Mouse (Mus musculus): Measurements from ENCODE around the gene BC048679. TPM values are rescaled to one million over a fixed set of nuclear protein-coding genes. Genes with fewer than 3 reads are reported as not detected.
A peak's percentile ranks its signal among the peaks of the same experiment; 100 is the strongest.

Gene BC048679
- total RNA-seq, 1 experiment = 0.62 TPM

DNA sequence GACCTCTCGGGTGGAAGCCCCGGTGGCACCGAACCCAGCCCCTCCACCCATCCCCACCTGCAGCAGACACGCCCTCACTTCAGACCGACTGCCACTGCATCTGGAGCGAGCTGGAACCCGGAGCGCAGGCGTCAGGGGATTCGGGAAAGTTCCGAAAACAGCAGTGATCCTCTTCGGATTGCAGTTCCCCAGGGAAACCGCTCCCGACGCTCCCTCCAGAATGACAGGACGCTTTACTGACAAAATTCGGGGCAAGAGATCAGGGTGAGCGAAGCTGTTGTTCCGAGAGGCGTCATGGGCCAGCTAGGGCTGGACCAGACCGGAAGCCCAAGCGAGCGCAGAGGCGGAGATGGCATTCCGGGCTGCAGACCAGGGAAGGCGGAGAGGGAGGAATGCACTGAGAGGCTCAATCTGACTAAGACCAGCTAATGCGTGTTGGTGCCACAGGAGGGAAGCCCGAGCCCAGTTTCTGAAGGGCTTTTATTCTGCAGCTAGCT lies 42.9 kb downstream of the BC048679 start, which contains the start of gene Cpeb1:
Gene Cpeb1 (minus strand): TSS at position 311 of the 497 bp plus-strand sequence.
- H3K9me3 ChIP-seq (ENCODE audit: control insufficient read depth, insufficient read depth, low read depth, low read length) = no peaks in the 10 kb centered on the region
- in situ Hi-C loops (cut with MboI; ENCODE audit: low sequenced_read_pairs in 2 of 2, unreplicated experiment in 2 of 2) = no loop called here
- peak within 1 kb of the TSS; percentile 64 to 79 for H3K4me3 ChIP-seq (ENCODE audit: insufficient read depth in 1 of 2, low read depth in 1 of 2, low read length in 2 of 2, poor library complexity in 1 of 2, severe bottlenecking in 1 of 2)
- H3K36me3 ChIP-seq (ENCODE audit: control insufficient read depth, insufficient read depth, low read length, poor library complexity, severe bottlenecking) = no peaks in the 10 kb centered on the region
- H3K4me1 ChIP-seq (ENCODE audit: control insufficient read depth in 2 of 2, insufficient read depth in 2 of 2, low read length in 2 of 2, poor library complexity in 1 of 2) = peaks cover 0 to 8% of the 10 kb centered on the region in 2 experiments; a peak in 2 of 4 replicates
- H3K9ac ChIP-seq (ENCODE audit: insufficient read depth, low read depth, low read length, poor library complexity, severe bottlenecking) = peak within 1 kb of the TSS; percentile 57; the same call in 1 of the 2 replicates
- DNase-seq (ENCODE audit: low read depth, low spot score) = no peak
- TF ChIP-seq MAFK (IDR thresholded peaks at IDR 0.05; ENCODE audit: insufficient read depth, low read depth, low read length) (no peak), HCFC1 (IDR thresholded peaks at IDR 0.05; ENCODE audit: borderline replicate concordance, insufficient read depth, low read length) (no peak), ZNF384 (IDR thresholded peaks at IDR 0.05; ENCODE audit: low read depth, low read length) (no peak), CHD2 (IDR thresholded peaks at IDR 0.05; ENCODE audit: low read depth, low read length) (no peak), ZC3H11A (IDR thresholded peaks at IDR 0.05; ENCODE audit: borderline replicate concordance, low read depth, low read length) (peak; percentile 6; the same call in 1 of the 2 replicates)
- no peak within 1 kb of the TSS for H3K27ac ChIP-seq (ENCODE audit: insufficient read depth, low read depth, low read length, poor library complexity, severe bottlenecking)

DNA sequence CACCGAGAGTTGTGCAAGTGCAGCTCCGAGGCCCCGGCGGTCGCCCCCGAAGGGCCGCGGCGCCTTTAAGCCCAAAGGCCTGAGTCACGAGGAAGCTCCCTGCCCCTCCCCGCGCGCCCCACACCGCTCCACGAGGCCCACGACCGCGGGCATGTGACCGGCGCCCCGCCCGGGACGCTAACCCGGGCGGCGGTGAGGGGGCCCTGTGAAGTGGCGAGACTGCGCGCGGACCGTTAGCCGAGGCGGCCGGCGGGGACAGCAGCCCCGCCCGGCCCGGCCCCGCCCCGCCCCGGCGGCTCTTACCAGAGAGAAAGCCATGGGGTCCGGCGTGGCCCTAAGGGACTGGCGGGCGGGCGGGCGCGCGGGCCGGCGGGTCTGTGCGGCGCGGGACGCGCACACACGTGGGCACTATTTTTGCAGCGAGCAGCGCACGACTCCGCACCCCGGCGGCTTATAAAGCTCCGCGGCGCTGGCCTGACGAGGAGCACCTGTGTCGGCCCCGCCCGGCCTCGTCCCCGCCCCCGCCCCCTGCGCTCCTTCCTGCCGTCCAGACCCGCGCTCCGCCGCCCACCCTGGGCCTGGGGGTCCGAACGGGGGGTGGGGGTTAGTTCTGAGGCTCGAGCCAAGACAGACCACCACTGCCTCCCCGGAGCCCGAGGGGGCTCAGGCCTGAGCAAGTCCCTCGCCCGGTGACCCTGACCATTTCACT lies 43.6 kb downstream of the BC048679 start:
- no peak for TF ChIP-seq MAFK (IDR thresholded peaks at IDR 0.05; ENCODE audit: insufficient read depth, low read depth, low read length)
- TF ChIP-seq HCFC1 (IDR thresholded peaks at IDR 0.05; ENCODE audit: borderline replicate concordance, insufficient read depth, low read length) = no peak
- TF ChIP-seq ZNF384 (IDR thresholded peaks at IDR 0.05; ENCODE audit: low read depth, low read length) = no peak
- TF ChIP-seq ZC3H11A (IDR thresholded peaks at IDR 0.05; ENCODE audit: borderline replicate concordance, low read depth, low read length) = no peak
- no peak for TF ChIP-seq CHD2 (IDR thresholded peaks at IDR 0.05; ENCODE audit: low read depth, low read length)
- H3K9me3 ChIP-seq (ENCODE audit: control insufficient read depth, insufficient read depth, low read depth, low read length) = no peaks in the 10 kb centered on the region
- no peak overlapping the region for H3K27ac ChIP-seq (ENCODE audit: insufficient read depth, low read depth, low read length, poor library complexity, severe bottlenecking)
- H3K9ac ChIP-seq (ENCODE audit: insufficient read depth, low read depth, low read length, poor library complexity, severe bottlenecking) = peak overlapping the region; percentile 50; the same call in 1 of the 2 replicates
- in situ Hi-C loops (cut with MboI; ENCODE audit: low sequenced_read_pairs in 2 of 2, unreplicated experiment in 2 of 2) = no loop called here
- no peaks in the 10 kb centered on the region for H3K36me3 ChIP-seq (ENCODE audit: control insufficient read depth, insufficient read depth, low read length, poor library complexity, severe bottlenecking)
- H3K4me1 ChIP-seq (ENCODE audit: control insufficient read depth in 2 of 2, insufficient read depth in 2 of 2, low read length in 2 of 2, poor library complexity in 1 of 2) = peaks cover 0 to 8% of the 10 kb centered on the region in 2 experiments; a peak in 2 of 4 replicates
- peak overlapping the region; percentile 64 to 79 for H3K4me3 ChIP-seq (ENCODE audit: insufficient read depth in 1 of 2, low read depth in 1 of 2, low read length in 2 of 2, poor library complexity in 1 of 2, severe bottlenecking in 1 of 2)
- DNase-seq (ENCODE audit: low read depth, low spot score) = no peak

DNA sequence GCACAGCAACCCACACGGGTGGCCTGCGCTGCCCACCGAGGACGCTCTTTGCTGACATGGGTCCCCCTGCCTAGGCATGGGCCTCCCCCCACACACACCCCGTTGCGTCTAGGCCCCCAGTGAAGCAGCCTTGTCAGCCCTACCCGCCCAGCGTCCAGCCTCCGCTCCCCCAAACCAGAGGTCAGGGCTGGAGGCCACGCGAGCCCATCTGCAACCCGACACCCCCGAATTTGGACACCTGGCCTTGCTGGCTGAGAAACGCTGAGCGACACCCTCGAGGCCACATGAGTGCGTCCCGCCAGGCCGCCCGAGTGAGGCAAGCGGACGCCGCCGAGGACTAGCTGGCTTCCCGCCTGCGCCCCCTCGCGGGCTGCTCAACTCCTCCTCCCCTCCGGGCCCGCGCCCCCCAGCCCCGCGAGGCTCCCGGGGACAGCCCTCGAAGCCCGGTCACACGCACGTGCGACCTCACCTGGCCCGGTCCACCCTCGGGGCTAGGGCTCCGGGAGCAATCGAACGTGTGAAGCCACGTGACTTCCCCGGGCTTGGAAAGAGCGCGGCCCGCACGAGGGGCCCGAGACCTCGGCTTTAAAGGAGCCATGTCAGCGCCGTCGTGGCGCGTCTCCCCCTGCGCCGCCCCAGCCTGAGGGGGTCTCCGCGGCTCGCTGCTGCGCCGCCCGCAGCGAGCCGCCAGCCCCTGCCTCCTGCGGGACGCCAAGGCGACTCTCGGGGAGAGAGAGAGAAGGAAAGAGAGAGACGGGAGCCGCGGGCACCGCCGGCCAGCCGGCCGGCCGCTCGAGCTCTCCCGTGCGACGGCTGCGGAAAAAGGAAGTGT lies 44.4 kb downstream of the BC048679 start:
- Histone ChIP-seq H3K9ac (ENCODE audit: insufficient read depth, low read depth, low read length, poor library complexity, severe bottlenecking) (peak overlapping the region; percentile 50; the same call in 1 of the 2 replicates), H3K4me3 (ENCODE audit: insufficient read depth in 1 of 2, low read depth in 1 of 2, low read length in 2 of 2, poor library complexity in 1 of 2, severe bottlenecking in 1 of 2) (peak overlapping the region; percentile 64 to 79; a peak in 3 of 4 replicates), H3K9me3 (ENCODE audit: control insufficient read depth, insufficient read depth, low read depth, low read length) (no peaks in the 10 kb centered on the region), H3K36me3 (ENCODE audit: control insufficient read depth, insufficient read depth, low read length, poor library complexity, severe bottlenecking) (no peaks in the 10 kb centered on the region), H3K4me1 (ENCODE audit: control insufficient read depth in 2 of 2, insufficient read depth in 2 of 2, low read length in 2 of 2, poor library complexity in 1 of 2) (peaks cover 0 to 8% of the 10 kb centered on the region in 2 experiments; a peak in 2 of 4 replicates), H3K27ac (ENCODE audit: insufficient read depth, low read depth, low read length, poor library complexity, severe bottlenecking) (no peak overlapping the region)
- in situ Hi-C loops (cut with MboI; ENCODE audit: low sequenced_read_pairs in 2 of 2, unreplicated experiment in 2 of 2) = no loop called here
- no peak for TF ChIP-seq CHD2 (IDR thresholded peaks at IDR 0.05; ENCODE audit: low read depth, low read length)
- no peak for TF ChIP-seq ZNF384 (IDR thresholded peaks at IDR 0.05; ENCODE audit: low read depth, low read length)
- DNase-seq (ENCODE audit: low read depth, low spot score) = no peak

DNA sequence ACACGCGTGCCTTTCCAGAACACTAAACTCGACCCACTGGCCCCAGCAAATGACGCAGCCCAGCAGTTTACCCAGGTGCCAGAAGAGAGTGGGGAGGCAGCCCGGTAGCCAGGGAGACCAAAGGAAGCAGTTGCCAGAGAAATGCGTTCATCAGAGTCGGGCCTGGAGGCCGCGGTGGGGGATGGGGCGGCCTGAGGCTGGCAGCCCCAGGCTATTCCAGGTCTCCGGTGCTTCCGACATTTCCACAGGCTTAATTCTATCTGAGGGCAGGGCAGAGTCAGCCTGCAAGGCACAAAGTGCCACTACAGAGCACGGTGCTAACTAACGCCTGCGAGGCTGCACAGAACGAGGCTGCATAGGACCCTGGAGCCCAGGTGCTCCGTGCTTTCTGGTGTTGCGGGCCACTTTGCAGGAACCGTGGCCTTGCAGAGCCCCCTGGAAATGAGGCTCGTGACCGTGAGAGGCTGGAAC lies 45.1 kb downstream of the BC048679 start:
- no peak for TF ChIP-seq HCFC1 (IDR thresholded peaks at IDR 0.05; ENCODE audit: borderline replicate concordance, insufficient read depth, low read length)
- no peak for TF ChIP-seq CHD2 (IDR thresholded peaks at IDR 0.05; ENCODE audit: low read depth, low read length)
- TF ChIP-seq MAFK (IDR thresholded peaks at IDR 0.05; ENCODE audit: insufficient read depth, low read depth, low read length) = no peak
- no peak for TF ChIP-seq ZC3H11A (IDR thresholded peaks at IDR 0.05; ENCODE audit: borderline replicate concordance, low read depth, low read length)
- no peak for TF ChIP-seq ZNF384 (IDR thresholded peaks at IDR 0.05; ENCODE audit: low read depth, low read length)
- Histone ChIP-seq H3K9me3 (ENCODE audit: control insufficient read depth, insufficient read depth, low read depth, low read length) (no peaks in the 10 kb centered on the region), H3K4me3 (ENCODE audit: insufficient read depth in 1 of 2, low read depth in 1 of 2, low read length in 2 of 2, poor library complexity in 1 of 2, severe bottlenecking in 1 of 2) (peak overlapping the region; percentile 64 to 79; a peak in 2 of 4 replicates), H3K9ac (ENCODE audit: insufficient read depth, low read depth, low read length, poor library complexity, severe bottlenecking) (peak overlapping the region; percentile 31; the same call in 1 of the 2 replicates), H3K36me3 (ENCODE audit: control insufficient read depth, insufficient read depth, low read length, poor library complexity, severe bottlenecking) (no peaks in the 10 kb centered on the region), H3K4me1 (ENCODE audit: control insufficient read depth in 2 of 2, insufficient read depth in 2 of 2, low read length in 2 of 2, poor library complexity in 1 of 2) (peaks cover 0 to 8% of the 10 kb centered on the region in 2 experiments; a peak in 2 of 4 replicates), H3K27ac (ENCODE audit: insufficient read depth, low read depth, low read length, poor library complexity, severe bottlenecking) (no peak overlapping the region)
- peak; percentile 48 for DNase-seq (ENCODE audit: low read depth, low spot score)
- in situ Hi-C loops (cut with MboI; ENCODE audit: low sequenced_read_pairs in 2 of 2, unreplicated experiment in 2 of 2) = no loop called here

Other genes with a start within 250 kb of the BC048679 start
- 3,128 and 3,434 TPM in 2 replicates for gene Rps17, start 153.0 kb downstream of the BC048679 start, total RNA-seq (2012; rRNA removed)
- gene Cpeb1, start 42.8 kb downstream of the BC048679 start, total RNA-seq (2012; rRNA removed) = 2.3 and 5.8 TPM in 2 replicates
- gene Ap3b2, start 4.4 kb downstream of the BC048679 start, total RNA-seq (2012; rRNA removed) = 3.8 and 5.3 TPM in 2 replicates
- 0.05 and 0.09 TPM in 2 replicates for gene Fsd2, start 68.7 kb upstream of the BC048679 start, total RNA-seq (2012; rRNA removed)
- gene Whamm, start 73.0 kb upstream of the BC048679 start, total RNA-seq (2012; rRNA removed) = 10.3 and 10.7 TPM in 2 replicates
- gene Homer2, start 209.2 kb upstream of the BC048679 start, total RNA-seq (2012; rRNA removed) = 4.4 and 6.5 TPM in 2 replicates